Mouse (Mus musculus) ZHBTc4 (cell line): Measurements from ENCODE around the gene Elane.

Experiments used
- DNase-seq: peaks from one replicate; pipeline ENCODE4 v3.0.0-alpha.2; 2011; ENCODE audit warnings: low read depth, low spot score

The Elane gene

DNA sequence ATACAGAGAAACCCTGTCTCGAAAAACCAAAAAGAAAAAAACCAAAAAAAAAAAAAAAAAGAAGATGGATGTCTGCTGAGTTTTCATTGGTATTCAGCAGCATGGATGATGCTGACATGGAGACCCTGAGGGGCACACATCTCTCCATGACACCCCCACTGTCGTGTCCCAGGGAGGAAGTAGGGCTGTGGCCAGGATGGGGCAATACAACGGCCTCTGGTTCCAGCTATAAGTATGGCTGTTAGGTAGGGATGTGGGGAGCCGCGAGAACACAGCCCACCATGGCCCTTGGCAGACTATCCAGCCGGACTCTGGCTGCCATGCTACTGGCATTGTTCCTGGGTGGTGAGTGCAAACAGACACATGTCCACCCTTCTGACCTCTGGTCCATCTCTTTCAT lies at the start of gene Elane:
TSS of gene Elane (plus strand) at position 194 of the 400 bp plus-strand sequence.
- DNase-seq: no peak

DNA sequence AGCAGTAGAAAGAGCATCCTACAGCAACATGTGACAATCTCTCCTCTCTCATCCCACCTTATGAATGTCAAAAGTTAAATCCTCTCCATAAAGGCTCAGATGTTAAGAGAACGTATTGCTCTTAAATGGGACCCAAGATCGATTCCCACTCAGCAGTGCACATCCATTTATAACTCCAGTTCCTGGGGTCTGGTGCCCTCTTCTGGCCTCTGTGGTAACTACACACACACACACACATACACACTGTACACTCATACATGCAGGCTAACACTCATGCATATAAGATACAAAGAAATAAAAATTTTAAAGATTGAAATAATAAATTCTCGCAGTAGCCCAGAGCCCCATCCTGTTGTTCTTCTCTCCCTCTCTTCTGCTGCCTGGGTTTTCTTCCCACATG lies 49.1 kb upstream of the Elane start:
- peak; percentile 74 for DNase-seq

DNA sequence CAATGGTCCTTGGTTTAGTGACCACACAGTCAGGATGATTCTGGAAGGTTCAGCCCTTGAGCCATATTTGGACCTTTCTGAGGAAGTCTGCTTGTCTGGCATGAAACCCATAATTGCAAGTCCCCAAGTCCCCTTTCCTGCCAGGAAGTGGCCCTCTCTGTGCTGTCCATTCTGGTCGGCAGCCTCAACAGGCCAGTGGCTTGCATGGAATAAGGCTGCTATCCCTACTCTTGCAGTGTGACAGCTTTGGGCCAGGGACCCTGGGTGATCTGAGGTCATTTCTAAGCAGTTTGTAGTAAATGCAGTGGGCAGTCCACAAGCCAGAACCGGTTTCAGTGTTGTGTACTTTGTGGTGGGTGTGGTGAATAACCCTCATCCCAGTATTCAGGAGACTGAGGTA lies 47.9 kb upstream of the Elane start:
- DNase-seq: no peak

DNA sequence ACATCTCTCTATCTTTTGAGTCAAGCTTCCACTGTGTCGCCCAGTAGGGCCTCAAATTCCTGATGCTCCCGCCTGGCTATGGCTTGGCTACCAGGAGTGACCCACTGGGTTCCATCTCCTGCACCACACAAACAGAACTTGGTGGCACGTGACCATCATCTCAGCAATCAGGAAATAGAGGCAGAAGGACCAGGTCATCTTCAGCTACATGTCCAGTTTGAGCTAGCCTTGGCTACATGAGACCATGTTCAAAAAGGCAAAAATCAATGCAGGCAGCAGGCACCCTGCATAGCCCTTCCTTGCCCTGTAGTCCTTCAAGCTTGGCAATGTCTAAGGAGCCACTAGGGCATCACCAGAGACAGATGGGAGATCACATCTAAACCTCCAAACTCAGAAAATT lies 46.0 kb upstream of the Elane start:
- no peak for DNase-seq

DNA sequence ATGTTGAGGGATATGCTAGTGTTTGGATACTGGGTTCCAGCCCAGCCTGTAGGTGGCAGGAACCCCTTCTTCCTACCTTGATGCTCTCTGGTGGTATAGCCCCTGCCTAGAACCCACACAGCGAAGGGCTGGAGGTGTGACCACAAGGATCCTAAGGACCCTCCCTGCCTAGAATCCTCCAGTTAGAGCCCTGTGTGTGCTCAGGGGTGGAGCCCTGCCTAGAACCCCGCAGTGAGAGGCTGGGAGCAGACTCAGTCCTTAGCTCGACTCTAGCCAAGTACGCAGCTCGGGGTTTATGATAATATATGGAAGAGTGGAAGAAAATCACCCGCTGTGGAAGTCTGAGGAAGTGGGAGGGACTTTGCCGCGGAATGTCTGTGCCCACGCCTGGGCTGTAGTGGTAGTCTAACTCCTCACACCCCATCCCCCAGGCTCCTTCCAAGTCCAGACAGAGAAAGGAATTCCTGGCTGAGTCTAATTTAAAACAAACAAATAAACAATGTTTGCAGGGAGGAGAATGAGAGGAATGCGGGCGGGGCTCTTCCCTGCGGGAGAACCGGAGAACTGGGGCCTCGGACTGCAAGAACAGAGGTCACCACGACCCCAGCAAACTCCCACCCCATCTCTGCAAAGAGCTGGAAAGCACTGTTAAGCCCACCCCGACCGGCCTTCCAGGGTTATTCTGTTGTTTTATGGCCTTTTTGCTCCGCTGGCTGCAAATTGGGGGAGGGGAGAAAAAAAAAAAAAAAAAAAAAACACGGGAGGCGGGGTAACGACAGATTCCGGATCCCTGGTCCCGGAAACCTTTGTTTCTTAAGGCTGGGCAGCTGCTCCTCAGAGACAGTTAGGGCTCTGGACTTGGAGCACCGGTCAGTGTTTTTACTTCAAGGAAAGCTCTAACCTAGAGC lies 45.1 kb upstream of the Elane start:
- peak; percentile 97 for DNase-seq

DNA sequence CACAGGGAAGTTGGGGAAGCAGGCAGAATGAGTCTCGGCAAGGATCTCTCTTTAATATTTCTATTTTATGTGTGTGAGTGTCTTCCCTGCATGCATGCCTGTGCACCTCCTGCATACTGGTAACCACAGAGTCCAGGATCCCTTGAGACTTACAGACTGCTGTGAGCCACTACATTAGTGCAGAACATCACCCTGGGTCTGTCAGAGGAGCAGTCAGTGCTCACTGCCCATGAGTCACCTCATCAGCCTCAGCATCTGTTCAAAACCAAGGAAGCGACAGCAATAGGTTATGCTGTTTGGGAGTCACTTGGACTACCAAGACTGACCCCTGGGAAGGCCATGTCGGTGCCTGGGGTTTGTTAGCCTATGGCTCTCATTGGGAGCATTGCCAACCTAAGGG lies 43.7 kb upstream of the Elane start:
- no peak for DNase-seq

DNA sequence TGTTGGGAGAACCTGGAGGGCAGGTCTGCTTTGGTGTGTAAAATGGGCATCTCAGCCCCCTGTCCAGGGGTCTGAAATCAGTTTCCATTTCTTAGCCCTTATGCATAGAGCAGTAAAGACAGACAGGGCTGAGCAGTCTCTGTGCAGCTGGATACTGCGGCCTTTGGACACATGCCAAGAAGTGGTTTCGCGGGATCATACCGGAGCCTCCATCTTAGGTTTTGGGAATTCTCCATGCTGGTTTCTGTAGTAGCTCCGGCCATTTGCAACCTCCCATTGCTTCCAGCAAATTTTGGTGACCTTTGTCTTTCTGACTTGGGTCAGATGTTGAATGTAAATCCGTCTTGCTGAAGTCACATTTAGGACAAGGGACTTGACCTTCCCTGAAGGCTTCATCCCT lies 42.6 kb upstream of the Elane start:
- no peak for DNase-seq

DNA sequence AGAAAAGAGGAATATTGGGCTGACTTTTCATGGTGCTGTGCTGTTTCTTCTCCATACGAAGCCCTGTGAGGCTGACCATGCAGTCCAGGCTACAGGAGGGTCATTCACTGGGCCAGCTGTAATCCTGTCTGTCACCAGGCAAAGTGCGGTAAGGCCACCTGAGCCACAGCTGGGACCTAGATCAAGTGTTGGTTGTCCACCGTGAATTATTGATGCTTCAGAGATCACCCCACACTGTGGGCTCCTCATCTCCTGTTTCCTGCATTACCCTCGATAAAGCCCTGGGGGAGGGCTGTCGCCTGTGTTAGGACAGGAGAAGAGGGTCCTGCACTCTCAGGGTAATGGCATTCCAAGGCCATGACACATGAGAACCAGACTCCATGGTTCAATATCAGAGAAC lies 39.5 kb upstream of the Elane start:
- DNase-seq: no peak

DNA sequence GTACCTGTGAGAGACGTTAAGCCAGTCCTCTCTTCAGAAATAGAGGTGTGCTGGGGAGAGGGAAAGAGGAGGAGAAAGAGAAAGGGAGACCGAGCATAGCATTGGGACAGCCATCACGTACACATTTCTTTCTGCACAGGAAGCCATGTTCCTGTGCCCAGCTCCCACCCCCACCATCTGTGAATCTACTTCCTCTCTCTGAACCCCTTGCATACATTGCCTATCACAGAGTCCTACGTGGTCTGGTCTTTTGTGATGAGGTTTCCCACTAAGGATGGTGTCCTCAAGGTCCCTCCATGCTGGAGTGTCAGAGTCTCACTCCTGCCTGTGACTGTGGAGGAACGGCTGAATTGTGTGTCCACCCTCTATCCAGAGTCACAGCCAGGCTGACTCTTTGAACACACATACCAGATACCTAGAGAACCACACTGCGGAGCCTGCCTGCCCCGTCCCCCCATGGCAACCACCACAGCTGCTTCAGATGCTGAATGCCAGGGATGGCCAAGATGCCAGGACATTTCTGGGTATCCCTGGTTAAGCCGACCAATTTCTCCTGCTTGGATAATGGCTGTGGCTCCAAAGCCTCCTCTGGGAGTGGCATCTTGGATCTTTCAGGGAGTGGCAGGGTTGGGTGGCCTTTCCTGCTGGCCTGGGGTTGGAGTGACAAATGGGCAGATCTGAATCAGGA lies 36.0 kb upstream of the Elane start:
- DNase-seq: no peak

DNA sequence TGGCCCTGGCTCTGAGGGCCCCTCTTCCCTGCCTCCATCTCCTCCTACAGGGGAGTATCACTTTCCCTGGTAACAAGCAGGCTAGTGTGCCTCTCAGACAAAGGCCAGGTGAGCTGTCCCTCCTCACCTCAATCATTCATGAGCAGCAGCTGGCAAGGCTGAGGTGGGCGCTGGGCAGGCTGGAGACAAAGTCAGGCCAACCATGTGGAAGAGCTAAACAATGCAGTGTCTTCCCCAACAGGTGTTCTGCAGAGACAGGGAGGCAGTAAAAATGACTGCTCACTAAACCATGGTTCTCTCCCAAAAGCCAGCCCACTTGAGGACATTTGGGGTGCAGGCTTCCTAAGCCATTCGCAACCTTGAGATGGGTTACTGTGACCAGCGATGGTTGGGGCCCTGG lies 34.4 kb upstream of the Elane start:
- DNase-seq: no peak

DNA sequence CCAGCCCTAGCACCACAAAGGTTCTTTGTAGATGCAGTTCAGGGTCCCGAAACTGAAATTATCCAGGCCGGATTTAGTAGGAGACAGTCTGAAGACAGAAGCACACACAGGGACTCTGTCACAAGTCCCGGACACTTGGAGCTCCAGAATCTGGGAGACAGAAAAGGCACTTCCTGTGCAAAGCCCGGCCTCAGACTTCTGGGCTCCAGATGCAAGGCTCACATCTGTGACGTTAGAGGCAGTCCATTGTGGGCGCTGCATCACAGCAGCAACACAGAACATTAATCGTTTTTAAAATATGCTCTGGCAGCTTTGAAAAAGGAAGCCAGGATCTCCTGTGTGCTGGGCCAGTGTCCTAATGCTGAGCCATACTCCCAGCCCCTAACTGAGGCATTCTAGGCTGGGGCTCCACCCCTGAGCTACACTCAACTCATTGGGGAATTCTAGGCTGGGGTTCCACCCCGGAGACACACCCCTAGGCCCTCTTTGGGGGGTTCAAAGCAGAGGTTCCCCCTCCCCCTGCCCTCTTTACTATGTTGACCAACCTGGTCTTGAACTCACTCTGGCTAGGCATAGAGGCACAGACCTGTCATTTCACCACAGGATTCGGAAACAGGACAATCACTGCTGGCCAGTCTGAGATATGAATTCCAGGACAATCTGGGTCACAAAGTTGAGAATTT lies 33.8 kb upstream of the Elane start:
- DNase-seq: no peak

DNA sequence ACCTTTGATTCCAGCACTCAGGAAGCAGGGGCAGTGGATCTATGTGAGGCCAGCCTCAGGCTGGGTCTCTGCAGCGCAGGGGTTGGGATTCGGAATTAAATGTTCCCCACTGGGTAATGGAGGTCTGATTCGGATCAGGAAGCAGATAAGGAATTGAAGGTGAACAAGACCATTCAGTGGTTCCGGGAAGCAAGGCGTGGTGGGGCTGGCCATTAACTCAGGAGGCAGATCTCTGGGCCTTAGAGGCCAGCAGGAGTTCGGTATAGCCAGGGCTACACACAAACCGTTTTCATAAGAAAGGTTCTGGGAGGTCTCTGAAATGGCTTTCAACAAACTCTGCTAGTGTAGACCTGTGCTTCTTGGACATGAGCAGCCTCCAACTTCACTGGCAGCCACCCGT lies 33.2 kb upstream of the Elane start:
- no peak for DNase-seq

DNA sequence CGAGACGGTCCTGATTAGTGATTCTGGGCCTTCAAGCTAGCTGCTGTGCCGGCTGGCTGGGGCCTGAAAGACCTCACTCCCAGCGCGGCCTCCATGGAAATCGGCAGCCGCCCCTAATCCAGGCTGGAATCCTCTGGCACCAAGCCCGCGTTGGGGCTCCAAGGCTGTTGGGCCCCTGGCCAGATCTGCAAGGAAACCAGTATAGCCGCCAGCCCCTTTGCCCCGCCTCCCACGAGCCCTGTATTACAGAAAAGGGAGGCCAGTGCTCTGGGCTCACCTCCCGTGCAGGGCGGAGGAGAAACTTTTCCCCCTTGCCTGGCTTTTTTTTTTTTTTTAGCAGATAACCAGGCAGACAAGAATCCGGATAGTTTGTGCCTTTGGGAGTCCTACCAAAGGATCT lies 32.7 kb upstream of the Elane start:
- DNase-seq: peak; percentile 88

DNA sequence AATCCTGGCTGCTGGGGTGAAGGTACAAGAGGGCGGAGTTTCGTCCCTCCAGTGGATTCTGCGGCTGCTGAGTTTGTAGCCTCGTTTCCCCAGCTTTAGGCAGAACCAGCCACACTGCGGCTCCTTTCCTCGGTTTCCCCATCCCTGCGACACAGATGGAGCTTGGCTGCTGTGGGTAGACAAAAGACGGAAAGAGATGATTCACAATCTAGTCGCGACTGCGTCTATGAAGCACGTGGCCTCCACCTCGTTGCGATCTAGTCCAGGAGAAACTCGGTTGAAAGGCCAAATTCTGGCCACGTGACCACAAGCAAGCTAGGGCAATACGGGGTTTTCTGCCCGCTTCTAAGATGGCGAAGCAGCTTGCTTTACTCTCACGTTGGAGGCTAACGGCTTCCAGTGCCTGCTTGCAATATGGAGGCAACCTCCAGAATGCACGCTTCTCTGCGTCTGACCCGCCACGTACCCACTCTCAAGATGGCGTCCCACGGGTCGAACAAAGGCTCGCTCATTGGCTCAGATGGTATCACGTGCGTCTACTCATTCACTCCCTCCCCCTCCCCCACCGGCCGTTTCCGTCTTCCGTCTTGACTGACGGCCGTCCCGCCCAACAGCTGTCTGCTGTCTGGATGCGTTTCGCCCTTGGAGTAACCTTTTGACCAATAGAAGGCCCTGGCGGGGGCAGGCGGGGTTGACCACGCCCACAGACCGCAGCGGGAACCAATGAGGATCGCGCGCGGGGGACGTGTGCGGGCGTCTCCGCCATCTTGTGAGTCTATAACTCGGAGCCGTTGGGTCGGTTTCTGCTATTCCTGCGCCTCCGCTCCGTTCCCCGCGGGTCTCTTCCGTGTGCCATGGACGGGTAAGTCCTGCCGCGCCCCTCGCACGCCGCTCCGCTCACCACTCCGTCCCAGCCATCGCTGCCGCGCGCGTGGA lies 31.9 kb upstream of the Elane start, which contains the start of gene Ptbp1:
TSS of gene Ptbp1 (plus strand) at position 568 of the 936 bp plus-strand sequence.
- peak; percentile 100 for DNase-seq

DNA sequence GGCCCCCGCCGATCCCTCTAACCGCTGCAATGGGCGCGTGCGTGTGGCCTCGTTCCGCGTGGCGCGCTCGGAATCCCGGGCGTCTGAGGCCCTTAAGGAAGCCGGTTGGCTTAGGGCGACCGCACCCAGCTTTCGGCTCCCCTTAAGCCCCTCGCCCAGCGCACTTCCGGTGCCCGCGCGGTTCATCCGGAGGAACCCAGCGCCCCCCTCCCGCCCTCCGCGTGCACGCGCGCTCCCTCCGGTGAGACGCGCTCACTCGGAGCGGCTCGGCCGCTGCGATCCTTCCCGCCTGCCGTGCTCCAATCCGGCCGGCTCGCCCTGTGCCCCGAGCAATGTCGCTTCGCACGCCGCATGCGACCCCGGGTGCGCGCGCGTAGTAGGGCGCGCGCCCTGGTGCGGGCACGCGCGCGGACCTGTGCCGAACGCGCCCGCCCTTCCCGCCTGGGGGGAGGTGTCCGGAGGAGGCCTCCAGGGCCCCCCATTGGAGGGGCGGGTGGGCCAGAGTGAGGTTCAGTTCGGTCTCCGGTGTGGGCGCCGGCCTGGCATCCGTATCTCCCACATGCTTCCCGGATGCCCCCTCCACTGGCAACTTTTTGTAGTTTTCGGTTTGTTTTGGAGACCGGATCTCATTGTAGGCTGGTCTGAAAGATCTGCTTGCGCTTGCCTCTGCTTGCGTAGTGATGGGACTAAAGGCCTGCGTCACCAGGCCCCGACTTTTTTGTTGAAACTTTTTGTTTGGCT lies 31.1 kb upstream of the Elane start:
- peak; percentile 90 for DNase-seq

DNA sequence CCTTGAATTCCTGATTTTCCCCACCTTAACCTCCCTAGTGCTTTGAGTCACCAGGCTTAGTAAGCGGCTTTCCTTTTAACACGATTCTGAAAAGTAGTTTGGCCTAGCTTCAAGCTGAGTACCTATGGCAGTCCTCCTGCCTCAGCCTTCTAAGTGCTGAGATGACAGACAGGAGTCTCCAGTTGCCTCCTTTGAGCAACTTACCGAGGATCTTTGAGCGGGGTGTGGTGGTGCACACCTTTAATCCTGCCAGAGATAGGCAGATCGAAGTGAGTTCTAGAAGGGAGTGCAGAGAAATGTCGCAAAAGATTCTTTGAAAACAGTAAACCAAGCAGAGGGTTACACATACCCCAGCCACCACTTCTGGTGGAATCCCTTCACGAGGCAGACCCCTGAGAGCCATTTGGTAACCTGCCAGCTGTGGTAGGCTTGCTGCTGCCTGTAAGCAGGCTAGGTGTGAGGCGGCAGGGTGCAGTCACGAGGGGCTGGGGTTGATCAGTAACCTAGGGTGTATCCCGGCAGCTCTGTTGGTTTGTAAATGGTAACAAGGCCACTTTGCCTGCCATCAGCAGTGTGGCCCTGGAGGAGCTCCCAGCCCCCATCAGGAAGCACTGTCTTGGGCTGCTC lies 30.4 kb upstream of the Elane start:
- peak; percentile 79 for DNase-seq

DNA sequence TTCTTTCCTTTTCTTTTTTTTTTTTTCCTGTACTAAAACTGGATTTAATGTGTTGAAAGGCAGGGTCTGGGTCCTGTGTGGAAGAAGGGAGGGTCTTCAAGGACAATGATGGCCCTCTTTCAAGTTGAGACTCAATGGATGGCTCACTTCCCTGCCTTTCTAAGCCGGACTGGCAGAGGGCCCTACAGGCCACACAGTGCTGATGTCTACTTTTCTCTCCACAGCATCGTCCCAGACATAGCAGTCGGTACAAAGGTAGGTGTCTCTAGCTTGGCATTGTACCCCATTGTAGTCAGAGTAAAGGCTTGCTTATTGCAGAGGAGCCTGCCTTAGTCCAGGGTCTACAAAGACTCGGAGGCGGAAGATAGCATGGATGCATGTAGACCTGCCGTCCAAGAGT lies 29.8 kb upstream of the Elane start:
- no peak for DNase-seq

DNA sequence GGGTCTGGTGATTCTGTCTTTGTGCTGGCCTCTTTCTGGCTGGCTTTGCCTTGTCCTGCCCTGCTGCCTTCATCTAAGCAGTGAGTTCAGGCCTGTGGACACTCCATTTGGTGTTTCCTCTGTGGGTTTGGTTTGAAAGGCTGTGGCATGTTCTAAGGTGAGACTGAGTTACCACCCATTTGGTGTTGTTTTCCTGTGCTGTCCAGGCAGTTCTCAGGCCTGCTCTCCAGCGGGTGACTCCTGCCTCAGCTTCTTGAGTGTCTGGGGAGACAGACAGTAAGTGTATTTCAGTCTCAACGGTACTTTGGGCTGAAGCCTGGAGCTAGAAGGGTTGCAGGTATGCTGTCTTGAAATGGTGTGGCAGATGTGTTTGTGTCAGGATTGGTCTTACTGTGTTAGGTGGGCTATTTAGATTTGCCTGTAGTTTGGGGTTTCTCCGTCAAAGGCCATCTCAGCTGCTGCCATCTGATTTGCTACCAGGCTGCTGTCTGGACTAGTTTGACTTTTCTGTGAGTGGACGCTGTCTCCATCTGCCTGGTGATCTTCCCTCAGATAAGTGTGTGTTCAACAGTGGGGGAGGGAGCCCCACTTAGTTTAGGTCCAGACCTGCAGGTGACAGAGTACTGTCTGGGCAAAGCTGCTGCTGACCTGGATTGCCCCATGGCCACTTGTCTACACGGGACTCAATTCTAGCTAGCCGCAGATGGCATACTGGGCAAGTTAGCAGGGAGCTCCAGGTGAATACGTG lies 29.2 kb upstream of the Elane start:
- no peak for DNase-seq

DNA sequence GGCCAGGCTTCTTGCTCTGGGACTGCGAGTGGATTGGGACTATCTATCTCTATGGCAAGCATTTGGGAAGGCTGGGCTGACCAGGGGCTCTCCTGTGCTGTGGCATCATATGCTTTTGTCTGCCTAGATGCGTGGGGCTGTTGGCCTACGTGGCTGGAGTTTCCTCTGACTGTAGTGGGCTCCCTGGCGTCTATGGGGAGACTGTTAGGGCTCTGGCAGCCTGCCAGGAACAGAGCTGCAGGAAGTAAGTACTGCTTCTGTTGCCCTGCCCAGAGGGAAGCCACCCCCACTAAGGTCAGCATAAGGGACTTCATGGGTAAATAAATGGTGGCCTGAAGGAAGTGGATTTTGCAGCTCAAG lies 28.6 kb upstream of the Elane start:
- no peak for DNase-seq

DNA sequence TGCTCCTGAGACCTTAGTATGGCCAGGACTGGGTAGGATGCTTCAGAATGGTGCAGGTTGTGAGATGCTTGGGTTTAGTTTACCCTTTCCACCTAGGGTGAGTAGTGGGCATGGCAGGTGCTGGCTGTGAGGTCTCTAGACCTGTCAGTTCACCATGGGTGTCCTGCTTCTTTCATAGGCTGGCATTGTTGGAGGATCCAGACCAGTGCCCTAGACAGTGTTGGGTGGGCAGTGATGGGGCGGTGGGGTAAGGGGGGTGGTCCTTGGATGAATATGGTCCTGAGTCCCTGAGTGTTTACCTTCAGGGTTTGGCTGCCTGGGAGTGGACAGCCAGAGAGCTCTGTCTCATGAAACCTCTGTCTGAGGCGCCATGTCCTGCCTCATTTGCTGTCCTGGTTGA lies 28.2 kb upstream of the Elane start:
- DNase-seq: no peak
